Comparison of ENCODE assay signal across 8 mouse cellular contexts in genomic region chr12:20928966-20929365, GRCm38 (mm10).
DNase-seq lines count a peak whose midpoint lies in the region; TF ChIP-seq lines count a peak whose summit lies in the region.
"Not testable (repeated sequence)": the region's sequence is repeated elsewhere in the genome, so short reads cannot be mapped to it uniquely, and the experiment has no call there.

No protein-coding gene starts in this region.

- H3K79me2 ChIP-seq in liver, adult 2 months (ENCODE audit: control insufficient read depth, insufficient read depth, low read length) = not testable (repeated sequence)

- H3K27ac ChIP-seq in liver, adult 2 months (replicated peaks; ENCODE audit: insufficient read depth, low read depth, low read length) = not testable (repeated sequence)

- not testable (repeated sequence) for H3K4me1 ChIP-seq in liver, adult 2 months (ENCODE audit: control insufficient read depth, insufficient read depth, low read length)

- not testable (repeated sequence) for TF ChIP-seq POLR2A in liver, adult 2 months (IDR thresholded peaks at IDR 0.05; ENCODE audit: extremely low read depth, insufficient read depth, low read length)

- DNase-seq in 416B (ENCODE audit: low read depth) = peak; percentile 0
- peak; percentile 68 for DNase-seq in adrenal gland, postnatal 10 days
- peak; percentile 80 for DNase-seq in embryo, embryonic 10.5 days (ENCODE audit: low spot score)
- DNase-seq in heart, adult 8-10 months (ENCODE audit: low spot score) = peak; percentile 18
- peak; percentile 69 for DNase-seq in kidney, postnatal 4 days
- DNase-seq in liver, adult 2 months (ENCODE audit: extremely low read depth, low read depth, low spot score) = peak; percentile 52
- DNase-seq in ovary, postnatal 10 days (ENCODE audit: low spot score) = peak; percentile 5
- peak; percentile 78 for DNase-seq in splenic B cell, adult 2 months (ENCODE audit: low read depth, low spot score)

- not testable (repeated sequence) for H3K27me3 ChIP-seq in liver, adult 2 months (ENCODE audit: control insufficient read depth, insufficient read depth, low read length); splenic B cell, adult 2 months (ENCODE audit: control insufficient read depth, insufficient read depth, low read length, poor library complexity, severe bottlenecking)

- not testable (repeated sequence) for TF ChIP-seq CTCF in liver, adult 2 months (IDR thresholded peaks at IDR 0.05; ENCODE audit: low read depth, low read length)

- H3K4me3 ChIP-seq in liver, adult 2 months (ENCODE audit: insufficient read depth, low read depth, low read length) = not testable (repeated sequence)

- 40% methylated on average over 3 of the region's 3 CpGs for WGBS in liver, adult 2 months

- H3K9ac ChIP-seq in liver, adult 2 months (ENCODE audit: low read depth, low read length) = not testable (repeated sequence)

- not testable (repeated sequence) for H3K36me3 ChIP-seq in liver, adult 2 months (ENCODE audit: control insufficient read depth, insufficient read depth, low read length); splenic B cell, adult 2 months (ENCODE audit: control insufficient read depth, insufficient read depth, low read length, poor library complexity, severe bottlenecking)

Comparison
In these comparisons a context has a peak if more than half of its experiments do, and no peak if none do; other contexts are left out.
1. DNase-seq: peak in every context shown above with its lines; median percentile 80 in embryo, embryonic 10.5 days; 78 in splenic B cell, adult 2 months; 69 in kidney, postnatal 4 days; 68 in adrenal gland, postnatal 10 days; 52 in liver, adult 2 months; 18 in heart, adult 8-10 months; 5 in ovary, postnatal 10 days; 0 in 416B.